Mouse (Mus musculus) neural tube, embryonic 13.5 days (tissue): ENCODE data around the gene Ttc41. TPM values are rescaled to one million over a fixed set of nuclear protein-coding genes. Genes with fewer than 3 reads are reported as not detected.

ENCODE experiments used
- ATAC-seq: fragments of 200-750 bp; cut with Nextera tagmentation; 2 replicates; pipeline ENCODE4 v1.8.0; 2017; ENCODE audit warnings: low read depth, mild to moderate bottlenecking, moderate TSS enrichment, moderate library complexity
- H3K27ac ChIP-seq: fragments of 300-500 bp; sonication (generic); replicated peaks from 2 replicates; pipeline ENCODE4 v1.5.1; 2015; ENCODE audit warnings: moderate library complexity, mild to moderate bottlenecking, inconsistent platforms
- H3K27me3 ChIP-seq: fragments of 300-500 bp; sonication (generic); 2 replicates; pipeline ENCODE4 v1.6.1; 2015; ENCODE audit warnings: mild to moderate bottlenecking, inconsistent platforms
- H3K36me3 ChIP-seq: fragments of 300-500 bp; sonication (generic); 2 replicates; pipeline ENCODE4 v1.6.1; 2015; ENCODE audit warnings: mild to moderate bottlenecking, inconsistent platforms
- H3K4me1 ChIP-seq: fragments of 300-500 bp; sonication (generic); replicated peaks from 2 replicates; pipeline ENCODE4 v1.6.1; 2015; ENCODE audit warnings: inconsistent platforms
- H3K4me2 ChIP-seq: fragments of 300-500 bp; sonication (generic); 2 replicates; pipeline ENCODE4 v1.6.1; 2015; ENCODE audit warnings: inconsistent platforms, mild to moderate bottlenecking, moderate library complexity
- H3K4me3 ChIP-seq: fragments of 300-500 bp; sonication (generic); 2 replicates; pipeline ENCODE4 v1.5.1; 2015; ENCODE audit warnings: mild to moderate bottlenecking, inconsistent platforms
- H3K9ac ChIP-seq: fragments of 300-500 bp; sonication (generic); 2 replicates; pipeline ENCODE4 v1.6.1; 2015; ENCODE audit warnings: moderate library complexity, mild to moderate bottlenecking, inconsistent platforms
- H3K9me3 ChIP-seq: fragments of 300-500 bp; sonication (generic); 2 replicates; pipeline ENCODE4 v1.6.1; 2016; ENCODE audit warnings: inconsistent platforms
- WGBS: fragments of 180-500 bp; shearing (Covaris S2); methylation state at CpG from one replicate; pipeline ENCODE4 v1.1.7; 2015; 5-methylcytosine and 5-hydroxymethylcytosine counted together
- polyA plus RNA-seq: library from polyadenylated mRNA; unstranded; fragments of >200 nt; fragmentation: Nextera tagmentation; extraction: Ambion mirVana; gene quantifications from 2 replicates; pipeline ENCODE4 v1.2.1, GENCODE M21; 2015

The Ttc41 gene
- polyA plus RNA-seq, 1 experiment from 2014 or later = 2.4 TPM

DNA sequence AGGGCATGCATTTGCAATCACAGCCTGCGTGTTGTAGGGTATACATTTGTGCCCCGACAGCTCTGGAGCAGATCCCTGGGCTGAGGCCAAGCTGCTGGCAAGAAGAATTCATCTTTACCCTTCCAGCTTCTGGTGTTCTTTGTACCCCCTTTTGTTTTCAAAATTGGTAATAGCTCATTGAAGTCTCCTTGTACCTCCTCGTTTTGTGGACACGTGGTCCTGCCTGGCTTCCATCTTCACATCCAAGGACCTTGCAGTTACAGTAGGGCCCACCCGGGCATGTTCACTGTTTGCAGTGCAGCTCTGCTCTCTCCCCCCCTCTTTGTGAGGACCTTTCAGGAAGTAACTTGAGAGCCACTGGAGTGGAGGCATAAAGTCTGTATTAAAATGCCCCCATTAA is 82.6 kb downstream of the Ttc41 start:
- Histone ChIP-seq H3K27me3 (no peaks in the 10 kb centered on the region), H3K9me3 (no peaks in the 10 kb centered on the region), H3K27ac (no peak overlapping the region), H3K4me3 (no peak overlapping the region), H3K9ac (no peak overlapping the region), H3K4me2 (no peak overlapping the region), H3K36me3 (no peaks in the 10 kb centered on the region), H3K4me1 (peaks cover 26% of the 10 kb centered on the region)
- ATAC-seq = no peak
- 51% methylated on average over 5 of the region's 5 CpGs for WGBS

DNA sequence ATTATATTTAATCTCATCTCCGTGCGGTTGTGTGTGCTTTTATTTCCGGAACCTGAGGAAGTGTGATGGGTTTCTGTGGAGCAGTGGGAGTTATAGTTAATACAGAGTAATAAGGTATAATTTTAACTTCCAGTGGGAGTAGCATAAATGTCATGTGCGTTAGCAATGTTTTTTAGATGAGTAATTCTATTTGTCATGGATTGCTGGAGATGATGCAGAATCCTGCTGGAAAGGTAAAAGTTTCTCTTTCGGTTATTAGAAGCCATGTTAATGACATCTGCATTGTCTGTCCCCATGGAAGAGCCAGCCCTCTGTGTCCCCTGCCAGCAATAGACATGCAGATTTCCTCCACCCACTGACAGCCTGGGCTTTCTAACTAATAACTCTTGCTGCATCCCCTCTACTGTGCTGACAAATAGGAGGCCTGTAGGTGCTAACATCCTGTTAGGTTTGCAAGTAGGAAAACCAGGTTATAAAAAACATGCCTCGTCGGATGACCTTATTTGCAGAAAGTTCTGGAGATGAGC is 83.6 kb downstream of the Ttc41 start:
- 67% methylated on average over 7 of the region's 7 CpGs for WGBS
- H3K36me3 ChIP-seq = no peaks in the 10 kb centered on the region
- peaks cover 22% of the 10 kb centered on the region for H3K4me1 ChIP-seq
- H3K9ac ChIP-seq = no peak overlapping the region
- H3K27ac ChIP-seq = no peak overlapping the region
- H3K4me2 ChIP-seq = no peak overlapping the region
- H3K4me3 ChIP-seq = no peak overlapping the region
- H3K27me3 ChIP-seq = no peaks in the 10 kb centered on the region
- H3K9me3 ChIP-seq = no peaks in the 10 kb centered on the region
- no peak for ATAC-seq

DNA sequence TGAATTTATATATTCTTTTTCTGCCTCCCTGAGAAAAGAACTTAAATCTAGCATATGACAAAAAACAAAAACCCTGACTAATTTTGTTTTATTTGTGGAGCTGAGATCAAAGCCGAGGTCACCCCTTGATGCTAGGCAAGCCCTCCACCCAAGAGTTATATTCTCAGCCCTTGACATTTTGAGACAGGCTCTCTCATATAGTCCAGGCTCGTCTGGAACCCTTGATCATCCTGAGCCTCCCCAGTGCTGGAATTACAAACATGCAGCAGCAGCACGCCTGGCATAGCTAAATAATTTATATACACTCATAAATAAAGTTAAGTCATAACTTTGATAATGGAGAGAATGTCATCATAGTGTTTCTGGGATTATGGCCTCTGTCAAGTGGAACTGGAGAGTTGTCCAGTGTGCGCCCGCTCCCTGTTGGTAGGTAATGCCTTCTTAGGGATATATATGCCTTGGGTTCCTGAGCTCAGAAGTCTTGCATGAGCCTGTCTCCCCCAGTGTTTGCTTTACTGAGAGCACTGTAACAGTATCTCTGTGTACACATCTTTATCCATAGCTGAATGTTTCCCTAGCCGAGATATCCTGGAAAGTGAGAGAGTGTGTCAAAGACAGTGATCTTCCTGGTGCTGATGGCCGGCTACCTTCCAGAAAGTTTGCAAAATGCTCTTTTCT is 86.0 kb downstream of the Ttc41 start:
- Histone ChIP-seq H3K9ac (no peak overlapping the region), H3K9me3 (no peaks in the 10 kb centered on the region), H3K4me1 (peaks cover 22% of the 10 kb centered on the region), H3K4me3 (no peak overlapping the region), H3K27me3 (no peaks in the 10 kb centered on the region), H3K4me2 (no peak overlapping the region), H3K36me3 (no peaks in the 10 kb centered on the region), H3K27ac (no peak overlapping the region)
- WGBS = 73% methylated on average over 7 of the region's 7 CpGs
- no peak for ATAC-seq

DNA sequence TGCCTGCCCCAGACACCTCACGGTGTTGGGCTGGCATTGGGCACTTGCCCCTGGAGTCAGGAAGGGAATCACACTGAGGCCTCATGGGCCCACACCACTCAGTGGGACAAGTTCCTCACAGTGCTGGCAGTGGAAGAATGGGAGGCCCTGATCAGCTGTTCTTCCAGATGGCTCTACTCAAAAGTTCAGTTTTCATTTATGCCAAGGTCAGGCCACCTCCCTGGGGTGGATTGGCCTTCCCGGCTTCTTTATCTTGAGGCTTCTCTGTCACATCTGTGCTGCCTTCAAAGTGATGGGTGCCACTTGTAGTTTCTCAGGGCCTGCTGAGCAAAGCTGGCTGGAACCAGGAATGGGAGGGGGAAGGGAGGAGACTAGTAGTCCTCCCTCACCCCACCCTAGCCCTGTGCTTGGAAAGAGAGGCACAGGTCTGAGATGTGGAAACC is 87.9 kb downstream of the Ttc41 start:
- peaks cover 13% of the 10 kb centered on the region for H3K4me1 ChIP-seq
- no peak overlapping the region for H3K27ac ChIP-seq
- H3K4me2 ChIP-seq = no peak overlapping the region
- no peaks in the 10 kb centered on the region for H3K9me3 ChIP-seq
- no peak overlapping the region for H3K4me3 ChIP-seq
- ATAC-seq = 0 out of 2 replicates have a peak, but pooled peaks have one; percentile 28
- 73% methylated on average over 2 of the region's 2 CpGs for WGBS
- H3K36me3 ChIP-seq = no peaks in the 10 kb centered on the region
- H3K9ac ChIP-seq = no peak overlapping the region
- no peaks in the 10 kb centered on the region for H3K27me3 ChIP-seq

DNA sequence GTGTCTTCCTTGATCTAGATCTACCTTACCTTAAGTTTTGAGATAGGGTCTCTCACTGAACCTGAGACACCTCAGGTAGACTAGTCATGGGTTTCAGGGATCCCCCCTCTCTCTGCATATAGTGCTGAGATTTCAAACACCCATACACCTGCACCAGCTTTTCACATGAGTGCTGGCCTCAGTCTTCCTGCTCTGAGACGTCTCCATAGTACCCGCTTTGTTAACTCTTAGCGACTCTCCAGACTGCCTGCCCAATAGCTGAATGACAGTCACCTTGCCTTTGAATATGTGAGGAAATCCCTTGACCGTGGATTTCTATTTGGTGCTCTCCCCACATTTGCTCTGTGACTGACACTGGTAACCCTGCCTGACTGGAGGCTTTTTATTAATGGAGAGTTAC is 88.6 kb downstream of the Ttc41 start:
- Histone ChIP-seq H3K4me1 (peaks cover 6% of the 10 kb centered on the region), H3K27me3 (no peaks in the 10 kb centered on the region), H3K27ac (no peak overlapping the region), H3K36me3 (no peaks in the 10 kb centered on the region), H3K9ac (no peak overlapping the region), H3K4me2 (no peak overlapping the region), H3K9me3 (no peaks in the 10 kb centered on the region), H3K4me3 (no peak overlapping the region)
- WGBS = 89% methylated on average over 4 of the region's 4 CpGs
- ATAC-seq = no peak

DNA sequence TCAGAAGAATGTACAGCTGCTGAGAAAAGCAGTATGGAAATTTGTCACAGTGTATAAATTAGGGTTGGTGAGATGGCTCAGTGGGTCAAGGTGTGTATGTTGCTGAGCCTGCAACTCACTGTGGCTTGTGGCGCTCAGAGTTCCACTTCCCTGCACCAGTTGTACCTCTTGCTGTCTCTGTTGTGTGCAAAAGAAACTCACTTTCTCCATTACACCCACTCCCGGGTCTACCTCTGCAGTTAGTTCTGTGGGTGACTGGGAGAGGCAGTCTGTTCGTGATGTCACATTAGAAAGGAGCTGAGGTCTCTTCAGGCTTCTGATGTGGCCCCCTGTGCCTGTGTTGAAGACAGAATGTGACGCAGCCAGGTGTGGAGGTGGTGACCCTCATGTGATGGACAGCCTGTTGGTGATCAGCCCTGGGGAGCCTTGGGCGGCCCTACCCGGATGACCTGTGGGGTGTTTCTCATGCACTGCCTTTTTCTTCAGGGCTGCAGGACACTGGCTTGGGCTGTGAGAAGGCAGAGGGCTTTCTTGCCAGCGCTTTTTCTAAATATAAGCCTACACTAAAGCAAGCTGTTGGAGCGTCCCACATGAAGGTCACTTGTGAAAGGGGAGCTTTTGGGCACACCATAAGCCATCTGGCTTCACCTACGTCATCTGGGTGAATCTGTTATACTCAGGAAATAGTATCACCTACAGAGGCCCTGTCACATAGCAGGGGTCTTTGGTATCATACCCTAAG is 89.4 kb downstream of the Ttc41 start:
- Histone ChIP-seq H3K27ac (no peak overlapping the region), H3K9ac (no peak overlapping the region), H3K4me2 (no peak overlapping the region), H3K4me1 (no peaks in the 10 kb centered on the region), H3K4me3 (no peak overlapping the region), H3K27me3 (no peaks in the 10 kb centered on the region), H3K36me3 (no peaks in the 10 kb centered on the region), H3K9me3 (no peaks in the 10 kb centered on the region)
- no peak for ATAC-seq
- WGBS = 93% methylated on average over 9 of the region's 9 CpGs

DNA sequence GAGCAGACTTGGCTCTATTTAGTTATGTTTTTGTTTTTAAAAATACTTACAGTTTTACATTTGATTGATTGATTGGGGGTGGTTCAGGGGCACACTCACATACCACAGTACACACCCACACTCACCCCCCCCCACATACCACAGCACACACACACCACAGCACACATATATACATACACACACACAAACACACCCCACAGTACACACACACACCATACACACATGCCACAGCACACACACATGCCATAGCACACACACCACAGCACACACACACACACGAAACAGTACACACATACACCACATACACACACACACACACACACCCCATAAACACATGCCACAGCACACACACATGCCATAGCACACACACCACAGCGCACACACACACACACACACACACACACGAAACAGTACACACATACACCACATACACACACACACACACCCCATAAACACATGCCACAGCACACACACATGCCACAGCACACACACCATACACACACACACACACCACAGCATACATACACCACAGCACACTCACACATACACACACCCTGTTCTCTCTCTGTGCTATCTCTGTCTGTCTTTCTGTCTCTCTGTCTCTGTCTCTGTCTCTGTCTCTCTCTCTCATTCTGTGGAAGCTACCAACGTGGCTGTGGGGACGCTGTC is 90.6 kb downstream of the Ttc41 start:
- no peaks in the 10 kb centered on the region for H3K4me1 ChIP-seq
- no peaks in the 10 kb centered on the region for H3K27me3 ChIP-seq
- H3K4me2 ChIP-seq = no peak overlapping the region
- no peak overlapping the region for H3K9ac ChIP-seq
- H3K27ac ChIP-seq = no peak overlapping the region
- 88% methylated on average over 5 of the region's 5 CpGs for WGBS
- no peaks in the 10 kb centered on the region for H3K9me3 ChIP-seq
- H3K4me3 ChIP-seq = no peak overlapping the region
- H3K36me3 ChIP-seq = no peaks in the 10 kb centered on the region
- ATAC-seq = no peak

DNA sequence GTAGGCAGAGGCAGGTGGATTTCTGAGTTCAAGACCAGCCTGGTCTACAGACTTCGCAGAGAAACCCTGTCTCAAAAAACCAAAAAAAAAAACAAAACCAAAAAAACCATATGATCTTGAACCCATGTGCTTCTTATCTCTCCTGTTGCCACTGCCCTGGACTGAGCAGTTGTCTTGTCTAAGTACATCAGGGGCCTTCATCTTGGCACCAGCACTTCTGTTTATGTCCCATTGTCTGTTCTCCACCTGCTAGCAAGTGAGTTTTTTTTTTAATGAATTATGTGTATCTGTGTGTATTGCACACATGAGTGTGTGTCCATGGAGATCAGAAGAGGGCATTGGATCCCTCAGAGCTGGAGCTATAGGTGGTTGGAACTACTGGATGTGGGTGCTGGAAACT is 101.8 kb downstream of the Ttc41 start:
- no peaks in the 10 kb centered on the region for H3K9me3 ChIP-seq
- H3K4me1 ChIP-seq = peaks cover 5% of the 10 kb centered on the region
- H3K27me3 ChIP-seq = no peaks in the 10 kb centered on the region
- H3K9ac ChIP-seq = no peak overlapping the region
- no peak overlapping the region for H3K27ac ChIP-seq
- no peak overlapping the region for H3K4me2 ChIP-seq
- no peaks in the 10 kb centered on the region for H3K36me3 ChIP-seq
- no peak overlapping the region for H3K4me3 ChIP-seq
- WGBS = 100% methylated on average over 1 of the region's 1 CpGs
- ATAC-seq = no peak

DNA sequence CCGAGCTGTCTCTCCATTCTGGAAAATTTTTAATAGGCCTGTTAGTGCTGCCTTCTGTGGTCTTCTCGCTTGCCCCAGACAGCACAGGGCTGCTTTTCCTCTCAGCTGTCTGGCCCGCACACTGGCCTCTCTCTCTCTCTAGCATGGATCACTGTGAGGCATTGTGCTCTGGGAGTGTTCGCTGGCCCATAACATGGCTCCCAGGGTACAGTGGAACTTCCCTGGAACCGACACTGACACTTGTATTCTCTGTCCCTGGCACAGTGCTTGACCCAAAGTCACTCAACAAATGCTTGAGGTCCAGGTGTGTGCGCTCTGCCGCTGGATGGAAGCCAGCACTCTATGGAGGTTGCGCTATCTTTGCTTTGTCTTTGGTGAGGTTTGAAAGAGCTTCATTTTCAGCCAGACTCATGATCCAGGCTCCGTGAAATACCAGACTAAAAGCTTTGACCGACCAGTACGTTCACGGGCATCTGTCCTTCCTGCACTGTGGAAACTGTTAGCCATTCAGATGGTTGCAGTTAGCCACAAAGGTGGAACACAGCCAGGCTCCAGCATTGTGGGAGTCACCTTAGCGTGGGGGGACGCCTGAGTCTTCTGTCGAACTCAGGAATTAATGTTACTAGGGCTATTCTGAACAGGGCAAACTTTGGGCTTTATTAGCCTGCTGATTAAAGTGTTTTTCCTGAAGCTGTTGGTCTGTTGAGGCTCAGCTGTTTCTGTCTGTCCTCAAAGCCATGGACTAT is 102.6 kb downstream of the Ttc41 start:
- Histone ChIP-seq H3K4me1 (peaks cover 5% of the 10 kb centered on the region), H3K4me2 (no peak overlapping the region), H3K9ac (no peak overlapping the region), H3K36me3 (no peaks in the 10 kb centered on the region), H3K9me3 (no peaks in the 10 kb centered on the region), H3K27ac (no peak overlapping the region), H3K27me3 (no peaks in the 10 kb centered on the region), H3K4me3 (no peak overlapping the region)
- WGBS = 74% methylated on average over 15 of the region's 15 CpGs
- ATAC-seq = peak; percentile 57; the same call in 1 of the 2 replicates

DNA sequence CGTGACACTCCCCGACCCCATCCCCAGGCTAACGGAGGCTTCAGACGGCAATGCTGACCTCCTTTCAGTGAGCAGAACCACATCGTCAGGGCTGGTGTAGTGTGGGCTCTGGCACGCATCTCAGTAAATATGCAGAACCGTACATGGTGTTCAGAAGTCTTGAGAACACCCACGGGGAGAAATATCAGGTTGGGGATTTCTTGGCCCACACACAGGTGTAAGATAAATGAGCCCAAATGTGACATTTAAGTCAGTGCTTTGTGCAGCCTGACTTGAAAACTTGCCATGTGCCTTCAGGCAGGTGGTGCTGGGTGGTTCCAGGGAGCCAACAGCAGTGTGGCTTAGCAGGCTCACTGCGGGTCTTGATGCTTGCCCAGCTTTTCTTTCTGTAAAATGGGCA is 104.4 kb downstream of the Ttc41 start:
- 88% methylated on average over 9 of the region's 9 CpGs for whole genome bisulfite sequencing
- no peak for ATAC-seq

DNA sequence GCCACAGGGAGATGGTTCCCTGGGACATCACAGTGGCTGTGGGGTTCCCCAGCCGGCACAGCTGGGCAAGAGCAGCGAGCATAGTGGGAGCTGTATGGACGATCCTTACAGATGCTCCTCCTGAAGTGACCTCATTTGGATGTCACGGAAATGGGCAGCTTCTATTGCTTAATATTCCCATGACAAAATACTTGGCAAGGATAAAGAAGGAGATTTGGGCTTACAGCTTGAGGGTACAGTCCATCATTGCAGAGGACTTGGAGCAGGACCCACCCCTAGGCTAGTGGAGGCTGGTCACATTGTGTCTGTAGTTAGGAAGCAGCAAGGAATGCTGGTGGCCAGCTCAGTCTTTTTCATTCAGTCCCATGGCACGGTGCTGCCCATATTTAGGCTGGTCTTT is 105.0 kb downstream of the Ttc41 start:
- no peaks in the 10 kb centered on the region for H3K36me3 ChIP-seq
- H3K4me3 ChIP-seq = no peak overlapping the region
- peaks cover 5% of the 10 kb centered on the region for H3K4me1 ChIP-seq
- no peaks in the 10 kb centered on the region for H3K9me3 ChIP-seq
- no peak overlapping the region for H3K9ac ChIP-seq
- no peak overlapping the region for H3K27ac ChIP-seq
- H3K4me2 ChIP-seq = no peak overlapping the region
- WGBS = 91% methylated on average over 5 of the region's 5 CpGs
- ATAC-seq = no peak
- no peaks in the 10 kb centered on the region for H3K27me3 ChIP-seq

More for the DNA sequence above, 104.4 kb downstream of the Ttc41 start:
- Histone ChIP-seq H3K27ac (no peak overlapping the region), H3K9ac (no peak overlapping the region), H3K4me2 (no peak overlapping the region), H3K9me3 (no peaks in the 10 kb centered on the region), H3K4me1 (peaks cover 5% of the 10 kb centered on the region), H3K4me3 (no peak overlapping the region), H3K27me3 (no peaks in the 10 kb centered on the region), H3K36me3 (no peaks in the 10 kb centered on the region)
